Comparison of ENCODE assay signal across 17 mouse cellular contexts in the genomic region with DNA sequence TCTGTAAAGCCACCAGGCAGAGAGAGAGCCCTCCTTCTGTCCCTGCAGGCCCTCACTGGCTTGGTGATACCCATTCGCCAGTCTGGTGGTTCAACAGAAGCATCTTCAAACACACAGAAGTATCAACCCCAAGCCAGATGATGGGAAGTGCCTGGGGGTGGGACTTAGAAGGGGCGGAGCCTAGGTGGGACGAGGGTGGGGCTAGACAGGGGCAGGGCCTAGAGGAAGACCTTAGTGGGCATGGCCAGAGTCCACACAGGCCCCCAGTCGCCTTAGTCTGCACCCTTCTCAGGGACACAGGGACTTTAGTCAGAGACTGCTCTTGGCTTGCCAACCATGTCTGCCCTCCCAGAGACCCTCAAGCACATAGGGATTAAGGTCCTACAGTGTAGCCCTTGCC.
DNase-seq lines count a peak whose midpoint lies in the region; ATAC-seq and TF ChIP-seq lines count a peak whose summit lies in the region.
"Had no signal": no experiment of that assay in that cellular context is flagged by ENCODE, and none has a peak within 500 bp of the region (broad histone marks: within the 10 kb centered on the region; RNA-seq: fewer than 3 reads in every experiment).

No protein-coding gene starts in this region.

- H3K4me1 ChIP-seq in limb, embryonic 12.5 days (replicated peaks), result peaks cover 20% of the 10 kb centered on the region
- H3K4me1 ChIP-seq in limb, embryonic 10.5 days, result peaks cover 18% of the 10 kb centered on the region
- peaks cover 0 to 18% of the 10 kb centered on the region in 2 experiments; a peak in 2 of 4 replicates for H3K4me1 ChIP-seq in CH12.LX (ENCODE audit: control insufficient read depth in 1 of 2, insufficient read depth in 2 of 2)
- no peaks in the 10 kb centered on the region; the same call in 1 of the 2 replicates for H3K4me1 ChIP-seq in forebrain, embryonic 11.5 days (replicated peaks; ENCODE audit: control insufficient read depth, insufficient read depth, low read length)
- H3K4me1 ChIP-seq: liver, embryonic 15.5 days had no signal

- no peaks in the 10 kb centered on the region for H3K9me3 ChIP-seq in limb, embryonic 12.5 days
- H3K9me3 ChIP-seq in limb, embryonic 10.5 days (replicated peaks), result no peaks in the 10 kb centered on the region
- no peaks in the 10 kb centered on the region for H3K9me3 ChIP-seq in CH12.LX (replicated peaks; ENCODE audit: low read length)
- H3K9me3 ChIP-seq in forebrain, embryonic 11.5 days (ENCODE audit: control insufficient read depth, low read length), result no peaks in the 10 kb centered on the region
- H3K9me3 ChIP-seq: embryonic facial prominence, embryonic 10.5 days; liver, embryonic 15.5 days had no signal

- TF ChIP-seq RAD21 in CH12.LX (IDR thresholded peaks at IDR 0.05; ENCODE audit: low read depth, low read length), result no peak

- no peak for TF ChIP-seq CTCF in CH12.LX (conservative IDR thresholded peaks at IDR 0.05 in 1 of 2, IDR thresholded peaks at IDR 0.05 in 1 of 2; ENCODE audit: low read depth in 2 of 2, low read length in 2 of 2)

- H3K27me3 ChIP-seq in limb, embryonic 12.5 days, result no peaks in the 10 kb centered on the region
- H3K27me3 ChIP-seq in limb, embryonic 10.5 days (ENCODE audit: low read depth, poor library complexity, severe bottlenecking), result no peaks in the 10 kb centered on the region
- H3K27me3 ChIP-seq in CH12.LX (replicated peaks), result no peaks in the 10 kb centered on the region
- H3K27me3 ChIP-seq in forebrain, embryonic 11.5 days (ENCODE audit: control insufficient read depth, insufficient read depth, low read length), result no peaks in the 10 kb centered on the region
- H3K27me3 ChIP-seq: liver, embryonic 15.5 days had no signal

- H3K79me2 ChIP-seq in CH12.LX (replicated peaks; ENCODE audit: control insufficient read depth, extremely low read depth, insufficient read depth, poor library complexity, severe bottlenecking), result no peaks in the 10 kb centered on the region

- no peak for TF ChIP-seq POLR2A in CH12.LX (IDR thresholded peaks at IDR 0.05; ENCODE audit: low read depth, low read length)

- no peak overlapping the region for H3K27ac ChIP-seq in limb, embryonic 12.5 days
- no peak overlapping the region for H3K27ac ChIP-seq in limb, embryonic 10.5 days
- H3K27ac ChIP-seq in CH12.LX (ENCODE audit: insufficient read depth, low read depth), result no peak overlapping the region
- no peak overlapping the region for H3K27ac ChIP-seq in forebrain, embryonic 11.5 days (ENCODE audit: low read depth, low read length)
- H3K27ac ChIP-seq: embryonic facial prominence, embryonic 10.5 days; layer of hippocampus, adult 2 months; liver, embryonic 15.5 days had no signal

- H3K4me2 ChIP-seq in limb, embryonic 12.5 days, result no peak overlapping the region
- H3K4me2 ChIP-seq in CH12.LX (ENCODE audit: insufficient read depth, low read depth, poor library complexity, severe bottlenecking), result no peak overlapping the region
- H3K4me2 ChIP-seq in forebrain, embryonic 11.5 days (ENCODE audit: low read depth, low read length, severe bottlenecking), result no peak overlapping the region
- H3K4me2 ChIP-seq: liver, embryonic 15.5 days had no signal

- peak; percentile 38; the same call in 1 of the 2 replicates for ATAC-seq in limb, embryonic 12.5 days (ENCODE audit: insufficient number of reproducible peaks, insufficient read depth, low FRiP score, low TSS enrichment, low read depth)
- 0 out of 2 replicates have a peak, but pooled peaks have one; percentile 24 for ATAC-seq in megakaryocyte-erythroid progenitor cell, adult 5-6 weeks (replicated peaks; ENCODE audit: low FRiP score, low TSS enrichment, poor library complexity, severe bottlenecking)
- ATAC-seq in forebrain, embryonic 11.5 days (replicated peaks; ENCODE audit: low FRiP score), result no peak
- ATAC-seq: forebrain, postnatal 0 days had no signal

- no peak for TF ChIP-seq EP300 in CH12.LX (IDR thresholded peaks at IDR 0.05; ENCODE audit: low read length)

- H3K4me3 ChIP-seq in limb, embryonic 12.5 days (replicated peaks), result no peak overlapping the region
- H3K4me3 ChIP-seq in limb, embryonic 10.5 days, result no peak overlapping the region
- H3K4me3 ChIP-seq in CH12.LX (replicated peaks in 1 of 3; ENCODE audit: low read depth in 2 of 3, low read length in 2 of 3, poor library complexity in 1 of 3), result no peak overlapping the region
- no peak overlapping the region for H3K4me3 ChIP-seq in forebrain, embryonic 11.5 days (ENCODE audit: low read depth, low read length)
- H3K4me3 ChIP-seq: embryonic facial prominence, embryonic 10.5 days; erythroblast, embryonic 14.5 days; layer of hippocampus, adult 2 months; liver, embryonic 15.5 days had no signal

- in situ Hi-C loops in CH12.LX (cut with MboI; ENCODE audit: low pct_ligation_motif_present, low pct_unique_long_range_greater_than_20kb, low sequenced_read_pairs), result no loop called here

- H3K36me3 ChIP-seq in limb, embryonic 12.5 days, result no peaks in the 10 kb centered on the region
- no peaks in the 10 kb centered on the region for H3K36me3 ChIP-seq in limb, embryonic 10.5 days
- no peaks in the 10 kb centered on the region for H3K36me3 ChIP-seq in CH12.LX (replicated peaks in 1 of 2; ENCODE audit: control insufficient read depth in 1 of 2, insufficient read depth in 1 of 2, low read length in 1 of 2)
- H3K36me3 ChIP-seq in forebrain, embryonic 11.5 days (ENCODE audit: control insufficient read depth, insufficient read depth, low read length), result no peaks in the 10 kb centered on the region
- H3K36me3 ChIP-seq: embryonic facial prominence, embryonic 10.5 days; liver, embryonic 15.5 days had no signal

- dilution Hi-C loops in CH12.LX (cut with MboI; ENCODE audit: extremely low pct_ligation_motif_present, extremely low pct_unique_long_range_greater_than_20kb, low sequenced_read_pairs), result no loop called here

- no peak overlapping the region for H3K9ac ChIP-seq in limb, embryonic 12.5 days (replicated peaks)
- no peak overlapping the region for H3K9ac ChIP-seq in CH12.LX (ENCODE audit: insufficient read depth, low read depth)
- no peak overlapping the region for H3K9ac ChIP-seq in forebrain, embryonic 11.5 days (ENCODE audit: low read length)
- H3K9ac ChIP-seq: forebrain, postnatal 0 days; liver, embryonic 15.5 days had no signal

- WGBS in limb, embryonic 12.5 days, result 32% methylated on average over 4 of the region's 4 CpGs
- WGBS in limb, embryonic 10.5 days, result 39% methylated on average over 4 of the region's 4 CpGs
- WGBS in forebrain, embryonic 11.5 days, result 45% methylated on average over 4 of the region's 4 CpGs

- no peak for DNase-seq in limb, embryonic 10.5 days (ENCODE audit: low spot score)
- peak; percentile 19 for DNase-seq in CH12.LX (ENCODE audit: extremely low read depth)
- DNase-seq in R1 (ENCODE audit: low read depth, low spot score), result peak; percentile 53
- no peak for DNase-seq in forebrain, embryonic 11.5 days (ENCODE audit: low spot score)
- DNase-seq in layer of hippocampus, postnatal 25 days (ENCODE audit: extremely low spot score in 1 of 2, low spot score in 1 of 2), result no peak
- DNase-seq: cerebellum, postnatal 10 days; forebrain, postnatal 0 days; heart, adult 18-20 months; heart, postnatal 14 days; lung, postnatal 4 days; right cerebral cortex, postnatal 25 days had no signal

TF ChIP-seq in CH12.LX, 34 proteins besides CTCF, POLR2A, EP300 and RAD21:
- TF ChIP-seq TBP (conservative IDR thresholded peaks at IDR 0.05; ENCODE audit: low read depth, low read length), result no peak
- TF ChIP-seq MAZ (IDR thresholded peaks at IDR 0.05; ENCODE audit: low read depth, low read length), result no peak
- no peak for TF ChIP-seq NRF1 (IDR thresholded peaks at IDR 0.05; ENCODE audit: low read depth, low read length)
- no peak for TF ChIP-seq MEF2A (IDR thresholded peaks at IDR 0.05; ENCODE audit: borderline replicate concordance, low read depth, low read length)
- no peak for TF ChIP-seq PAX5 (IDR thresholded peaks at IDR 0.05; ENCODE audit: low read length)
- no peak for TF ChIP-seq NELFE (IDR thresholded peaks at IDR 0.05; ENCODE audit: low read depth, low read length)
- no peak for TF ChIP-seq SMC3 (IDR thresholded peaks at IDR 0.05; ENCODE audit: low read depth, low read length)
- no peak for TF ChIP-seq ZKSCAN1 (IDR thresholded peaks at IDR 0.05; ENCODE audit: borderline replicate concordance, low read depth, low read length)
- TF ChIP-seq UBTF (IDR thresholded peaks at IDR 0.05; ENCODE audit: low read depth, low read length), result no peak
- no peak for TF ChIP-seq HCFC1 (IDR thresholded peaks at IDR 0.05; ENCODE audit: low read depth, low read length)
- TF ChIP-seq IRF4 (IDR thresholded peaks at IDR 0.05; ENCODE audit: low read depth, low read length), result no peak
- TF ChIP-seq MAFK (IDR thresholded peaks at IDR 0.05; ENCODE audit: insufficient replicate concordance, low read length), result no peak
- no peak for TF ChIP-seq CHD2 (IDR thresholded peaks at IDR 0.05; ENCODE audit: low read length)
- TF ChIP-seq RCOR1 (conservative IDR thresholded peaks at IDR 0.05; ENCODE audit: low read depth, low read length), result no peak
- TF ChIP-seq GABPA (IDR thresholded peaks at IDR 0.05; ENCODE audit: insufficient replicate concordance, low read depth, low read length), result no peak
- no peak for TF ChIP-seq CHD1 (IDR thresholded peaks at IDR 0.05; ENCODE audit: low read depth, low read length)
- TF ChIP-seq MAX (IDR thresholded peaks at IDR 0.05; ENCODE audit: low read length), result no peak
- TF ChIP-seq ZNF384 (IDR thresholded peaks at IDR 0.05; ENCODE audit: low read depth, low read length), result no peak
- TF ChIP-seq MYC (IDR thresholded peaks at IDR 0.05; ENCODE audit: low read depth, low read length), result no peak
TF ChIP-seq in CH12.LX: peak in this region for 0.

Comparison
In these comparisons a context has a peak if more than half of its experiments do, and no peak if none do; other contexts are left out.
1. DNase-seq: peak in CH12.LX (single experiment) and R1 (single experiment); none in limb, embryonic 10.5 days (single experiment), forebrain, embryonic 11.5 days (single experiment) and layer of hippocampus, postnatal 25 days (0 of 2).